Mouse (Mus musculus) myocyte (in vitro differentiated cells): ENCODE data around the gene Sh3bp5.

Source experiments
- E2F4 ChIP-seq: IDR thresholded peaks from one replicate; pipeline ENCODE4 v1.6.1; 2011; ENCODE audit warnings: mild to moderate bottlenecking, control low read depth, moderate library complexity; ENCODE audit not compliant: insufficient read depth
- POLR2A ChIP-seq: IDR thresholded peaks from one replicate; pipeline ENCODE4 v1.6.1; 2011; ENCODE audit warnings: low read depth, mild to moderate bottlenecking, control low read depth, moderate library complexity; ENCODE audit not compliant: insufficient read length

DNA sequence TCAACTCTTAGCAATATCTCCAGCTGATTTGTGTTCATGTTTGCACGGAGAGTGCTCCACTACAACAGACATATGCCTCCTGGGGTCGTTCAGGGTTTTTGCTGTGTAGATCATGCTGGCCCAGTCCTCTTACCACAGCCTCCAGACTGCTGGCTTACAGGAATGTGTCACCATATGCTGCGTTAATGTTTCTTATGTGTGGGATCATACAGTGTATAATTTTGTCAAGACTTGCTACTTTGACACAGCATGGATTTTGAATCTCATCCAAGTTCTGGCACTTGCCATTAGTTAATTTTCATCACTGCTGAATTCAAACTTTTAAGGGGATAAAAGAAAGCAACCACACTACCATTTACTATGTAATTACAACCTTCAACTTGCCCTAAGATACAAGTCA lies 100.1 kb downstream of the Sh3bp5 start:
- TF ChIP-seq POLR2A (no peak), E2F4 (no peak)
